In the genomic region with DNA sequence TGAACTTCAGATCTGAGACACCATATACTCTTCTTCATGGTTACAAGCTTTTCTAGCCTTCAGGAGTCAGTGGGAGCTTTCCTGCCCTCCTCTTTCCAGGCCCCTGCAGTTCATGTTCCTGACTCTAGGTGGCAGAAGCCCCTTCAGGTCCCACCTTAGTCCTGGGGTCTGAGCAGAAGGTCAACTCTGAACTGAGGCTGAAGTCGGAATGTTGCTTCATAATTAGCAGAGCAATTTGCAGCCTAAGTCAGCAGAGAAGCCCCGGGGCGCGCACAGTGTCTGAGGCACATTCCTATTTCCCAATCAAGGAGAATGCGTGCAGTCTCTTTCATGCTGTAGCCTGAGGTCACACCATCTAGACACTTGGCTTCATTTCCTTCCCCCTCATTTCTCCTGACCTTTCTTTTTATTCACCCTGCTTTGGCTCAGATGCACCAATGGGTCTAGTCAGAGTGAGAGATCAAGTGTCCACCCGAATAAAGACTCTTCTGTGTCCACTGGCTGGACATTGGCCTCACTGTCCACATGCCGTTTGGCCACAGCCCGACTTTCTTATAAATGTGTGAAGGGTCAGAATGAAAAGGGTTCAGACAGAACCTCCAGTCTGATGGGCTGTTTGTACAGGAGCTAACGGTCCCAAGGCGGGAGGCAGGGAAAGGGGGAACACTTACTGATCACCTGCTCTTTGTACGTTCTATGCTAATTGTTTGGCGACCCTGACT, we compare ENCODE assay signal across 8 mouse cellular contexts. TPM values are rescaled to one million over a fixed set of nuclear protein-coding genes. Genes with fewer than 3 reads are reported as not detected.
DNase-seq lines count a peak whose midpoint lies in the region; TF ChIP-seq lines count a peak whose summit lies in the region.

No protein-coding gene starts in this region.

- peak; percentile 28; the same call in 1 of the 2 replicates for TF ChIP-seq CTCF in cerebellum, adult 2 months (IDR thresholded peaks at IDR 0.05; ENCODE audit: borderline replicate concordance, insufficient read depth, low read depth, low read length)

- intact Hi-C loops in left cerebral cortex, postnatal 4 days (cut with DNase I), result no loop called here
- intact Hi-C loops in heart, postnatal 10 days (cut with DNase I), result no loop called here

- no peak for DNase-seq in cerebellum, adult 2 months
- DNase-seq in cerebellum, adult 11 months, result no peak
- peak; percentile 51 for DNase-seq in left cerebral cortex, postnatal 4 days
- no peak for DNase-seq in left cerebral cortex, adult 8-10 months (ENCODE audit: low spot score in 2 of 2)
- peak; percentile 61 for DNase-seq in ZHBTc4 (ENCODE audit: low read depth, low spot score)
- DNase-seq in heart, postnatal 10 days, result peak; percentile 53 to 66
- DNase-seq in lung, postnatal 25 days (ENCODE audit: low spot score), result peak; percentile 8
- DNase-seq in natural killer cell, adult 2 months (ENCODE audit: low spot score in 2 of 2), result no peak

- no peak overlapping the region for H3K27ac ChIP-seq in cerebellum, adult 2 months (ENCODE audit: insufficient read depth, low read length)

- no peak overlapping the region for H3K4me3 ChIP-seq in cerebellum, adult 2 months (replicated peaks; ENCODE audit: insufficient read depth, low read depth, low read length)

- no peaks in the 10 kb centered on the region for H3K4me1 ChIP-seq in cerebellum, adult 2 months (ENCODE audit: control insufficient read depth, insufficient read depth, low read length)

- WGBS in cerebellum, adult 2 months, result 76% methylated on average over 12 of the region's 12 CpGs

- TF ChIP-seq POLR2A in cerebellum, adult 2 months (IDR thresholded peaks at IDR 0.05; ENCODE audit: borderline replicate concordance, insufficient read depth, low read length), result no peak

- no peaks in the 10 kb centered on the region for H3K27me3 ChIP-seq in cerebellum, adult 2 months (ENCODE audit: control insufficient read depth, insufficient read depth, low read length)

RNA-seq across cellular contexts. Expression of gene Tmem72, which starts 58.4 kb away (rescaled TPM):
- 0.77 and 1.5 TPM in 2 replicates for polyA plus RNA-seq in cerebellum, adult 2 months (2012; rRNA removed)
- under 1 TPM; 0.12 to 0.22 TPM for total RNA-seq in left cerebral cortex, postnatal 4 days (2021)
- 1 to 10 TPM in 2 of 4 experiments, under 1 TPM in 2; 0.28 to 4.4 (median 1.0) TPM for total RNA-seq in left cerebral cortex, adult 8-10 months (2022)
- under 1 TPM; 0.02 TPM for total RNA-seq in heart, postnatal 10 days (2021)

Comparison
In these comparisons a context has a peak if more than half of its experiments do, and no peak if none do; other contexts are left out.
1. DNase-seq: peak in left cerebral cortex, postnatal 4 days (single experiment), ZHBTc4 (single experiment), heart, postnatal 10 days (2 of 2) and lung, postnatal 25 days (single experiment); none in cerebellum, adult 2 months (0 of 2), cerebellum, adult 11 months (single experiment), left cerebral cortex, adult 8-10 months (0 of 2) and natural killer cell, adult 2 months (0 of 2).